Mouse (Mus musculus): ENCODE measurements around the gene Agpat3. TPM values are rescaled to one million over a fixed set of nuclear protein-coding genes. Genes with fewer than 3 reads are reported as not detected.

Gene Agpat3
- polyA plus RNA-seq, 1 experiment: 43.7 TPM

- Histone ChIP-seq H3K27ac (ENCODE audit: insufficient read depth, low read length) (no peak overlapping the region), H3K4me1 (ENCODE audit: control insufficient read depth, insufficient read depth, low read length) (no peaks in the 10 kb centered on the region), H3K4me3 (ENCODE audit: insufficient read depth, low read length) (no peak overlapping the region)
- TF ChIP-seq CTCF (IDR thresholded peaks at IDR 0.05; ENCODE audit: borderline replicate concordance, insufficient read depth, low read length): no peak
- no peak for TF ChIP-seq POLR2A (IDR thresholded peaks at IDR 0.05; ENCODE audit: low read depth, low read length)
These were observed 33.2 kb upstream of the Agpat3 start for GRCm38 (mm10) chr10:78385520-78385919.

DNA sequence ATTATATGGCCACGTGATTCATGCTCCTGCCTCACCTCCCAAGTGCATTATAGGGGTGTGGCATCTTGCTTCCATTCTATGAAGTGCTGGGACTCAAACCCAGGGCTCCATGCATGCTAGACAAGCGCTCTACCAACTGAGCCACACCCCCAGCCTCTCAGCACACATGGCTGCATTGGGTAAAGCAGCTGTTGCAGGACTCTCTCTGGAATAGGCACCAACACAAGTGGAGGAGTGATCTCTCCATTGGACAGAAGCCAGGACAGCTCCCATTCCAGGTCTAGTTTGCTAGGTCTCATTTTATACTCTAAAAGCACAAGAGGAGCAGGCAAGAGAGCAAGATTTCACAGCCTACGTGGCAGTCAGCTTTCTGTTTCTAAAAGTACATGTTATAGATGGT, 31.3 kb upstream of the Agpat3 start:
- no peak overlapping the region for H3K27ac ChIP-seq (ENCODE audit: insufficient read depth, low read length)
- TF ChIP-seq CTCF (IDR thresholded peaks at IDR 0.05; ENCODE audit: borderline replicate concordance, insufficient read depth, low read length) (no peak), POLR2A (IDR thresholded peaks at IDR 0.05; ENCODE audit: low read depth, low read length) (no peak)
- no peak overlapping the region for H3K4me3 ChIP-seq (ENCODE audit: insufficient read depth, low read length)
- H3K4me1 ChIP-seq (ENCODE audit: control insufficient read depth, insufficient read depth, low read length): no peaks in the 10 kb centered on the region

- no peak for TF ChIP-seq CTCF (IDR thresholded peaks at IDR 0.05; ENCODE audit: borderline replicate concordance, insufficient read depth, low read length)
- TF ChIP-seq POLR2A (IDR thresholded peaks at IDR 0.05; ENCODE audit: low read depth, low read length): no peak
These were observed 26.2 kb upstream of the Agpat3 start for GRCm38 (mm10) chr10:78378516-78378915.

GRCm38 (mm10) chr10:78372681-78373668, 20.7 kb upstream of the Agpat3 start:
- no peak overlapping the region for H3K27ac ChIP-seq (ENCODE audit: insufficient read depth, low read length)
- TF ChIP-seq POLR2A (IDR thresholded peaks at IDR 0.05; ENCODE audit: low read depth, low read length): no peak
- no peak for TF ChIP-seq CTCF (IDR thresholded peaks at IDR 0.05; ENCODE audit: borderline replicate concordance, insufficient read depth, low read length)

More at GRCm38 (mm10) chr10:78378516-78378915, 26.2 kb upstream of the Agpat3 start:
- H3K27ac ChIP-seq (ENCODE audit: insufficient read depth, low read length): no peak overlapping the region
- no peak overlapping the region for H3K4me3 ChIP-seq (ENCODE audit: insufficient read depth, low read length)
- H3K4me1 ChIP-seq (ENCODE audit: control insufficient read depth, insufficient read depth, low read length): no peaks in the 10 kb centered on the region

GRCm38 (mm10) chr10:78371746-78372145, 19.5 kb upstream of the Agpat3 start:
- peaks cover 3% of the 10 kb centered on the region; the same call in 1 of the 2 replicates for H3K4me1 ChIP-seq (ENCODE audit: control insufficient read depth, insufficient read depth, low read length)
- H3K4me3 ChIP-seq (ENCODE audit: insufficient read depth, low read length): no peak overlapping the region
- TF ChIP-seq CTCF (IDR thresholded peaks at IDR 0.05; ENCODE audit: borderline replicate concordance, insufficient read depth, low read length) (no peak), POLR2A (IDR thresholded peaks at IDR 0.05; ENCODE audit: low read depth, low read length) (no peak)
- no peak overlapping the region for H3K27ac ChIP-seq (ENCODE audit: insufficient read depth, low read length)

More at GRCm38 (mm10) chr10:78372681-78373668, 20.7 kb upstream of the Agpat3 start:
- H3K4me1 ChIP-seq (ENCODE audit: control insufficient read depth, insufficient read depth, low read length): no peaks in the 10 kb centered on the region
- H3K4me3 ChIP-seq (ENCODE audit: insufficient read depth, low read length): no peak overlapping the region

DNA sequence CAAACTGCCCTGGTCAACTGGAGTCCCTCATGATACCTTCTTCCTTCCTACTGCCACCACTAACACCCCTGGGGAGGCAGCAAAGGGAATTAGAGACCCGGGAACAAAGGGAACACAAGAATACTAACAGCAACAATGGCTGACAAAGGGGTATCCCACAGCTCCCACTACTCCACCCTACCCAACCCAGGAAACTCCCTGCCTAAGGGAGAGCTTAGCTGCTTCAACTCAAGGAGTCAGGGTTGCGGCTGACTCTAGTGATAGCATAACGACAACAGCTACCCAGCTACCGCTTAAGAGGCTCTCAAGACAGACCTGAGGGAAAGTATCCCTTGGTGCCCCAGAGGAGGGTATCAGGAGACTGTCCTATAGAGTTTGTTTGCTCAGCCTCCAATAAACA, 15.3 kb upstream of the Agpat3 start:
- H3K4me3 ChIP-seq (ENCODE audit: insufficient read depth, low read length): no peak overlapping the region
- peaks cover 12% of the 10 kb centered on the region; the same call in 1 of the 2 replicates for H3K4me1 ChIP-seq (ENCODE audit: control insufficient read depth, insufficient read depth, low read length)
- TF ChIP-seq POLR2A (IDR thresholded peaks at IDR 0.05; ENCODE audit: low read depth, low read length): no peak
- TF ChIP-seq CTCF (IDR thresholded peaks at IDR 0.05; ENCODE audit: borderline replicate concordance, insufficient read depth, low read length): no peak
- no peak overlapping the region for H3K27ac ChIP-seq (ENCODE audit: insufficient read depth, low read length)

DNA sequence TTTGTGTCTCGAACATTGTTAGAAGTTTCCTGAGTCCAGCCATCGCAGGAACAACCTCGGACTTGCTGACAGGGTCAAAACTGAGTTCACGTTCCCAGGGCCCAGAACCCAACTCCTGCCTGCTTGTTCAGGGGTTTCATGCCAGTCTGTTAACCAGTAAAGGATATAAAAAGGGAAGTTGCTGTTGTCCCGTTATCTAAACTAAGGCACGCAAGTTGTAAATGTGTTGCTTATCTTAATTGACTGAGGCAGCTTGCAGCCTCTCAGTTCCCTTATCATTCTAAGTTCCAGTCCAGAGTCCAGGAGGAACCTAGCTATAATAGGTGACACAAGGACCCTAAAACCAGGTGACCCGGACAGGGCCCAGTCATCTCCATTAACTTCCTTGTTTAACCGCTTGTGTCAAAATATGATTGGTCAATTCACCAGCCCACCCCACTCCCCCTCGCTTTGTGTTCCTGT, 14.6 kb upstream of the Agpat3 start:
- H3K4me3 ChIP-seq (ENCODE audit: insufficient read depth, low read length): no peak overlapping the region
- TF ChIP-seq POLR2A (IDR thresholded peaks at IDR 0.05; ENCODE audit: low read depth, low read length) (no peak), CTCF (IDR thresholded peaks at IDR 0.05; ENCODE audit: borderline replicate concordance, insufficient read depth, low read length) (no peak)

GRCm38 (mm10) chr10:78366195-78366834, 14.0 kb upstream of the Agpat3 start:
- Histone ChIP-seq H3K4me1 (ENCODE audit: control insufficient read depth, insufficient read depth, low read length) (peaks cover 12% of the 10 kb centered on the region; the same call in 1 of the 2 replicates), H3K27ac (ENCODE audit: insufficient read depth, low read length) (peak overlapping the region; percentile 15), H3K4me3 (ENCODE audit: insufficient read depth, low read length) (no peak overlapping the region)
- TF ChIP-seq CTCF (IDR thresholded peaks at IDR 0.05; ENCODE audit: borderline replicate concordance, insufficient read depth, low read length) (no peak), POLR2A (IDR thresholded peaks at IDR 0.05; ENCODE audit: low read depth, low read length) (no peak)

More for the DNA sequence above, 14.6 kb upstream of the Agpat3 start:
- Histone ChIP-seq H3K27ac (ENCODE audit: insufficient read depth, low read length) (peak overlapping the region; percentile 15), H3K4me1 (ENCODE audit: control insufficient read depth, insufficient read depth, low read length) (peaks cover 12% of the 10 kb centered on the region; the same call in 1 of the 2 replicates)

DNA sequence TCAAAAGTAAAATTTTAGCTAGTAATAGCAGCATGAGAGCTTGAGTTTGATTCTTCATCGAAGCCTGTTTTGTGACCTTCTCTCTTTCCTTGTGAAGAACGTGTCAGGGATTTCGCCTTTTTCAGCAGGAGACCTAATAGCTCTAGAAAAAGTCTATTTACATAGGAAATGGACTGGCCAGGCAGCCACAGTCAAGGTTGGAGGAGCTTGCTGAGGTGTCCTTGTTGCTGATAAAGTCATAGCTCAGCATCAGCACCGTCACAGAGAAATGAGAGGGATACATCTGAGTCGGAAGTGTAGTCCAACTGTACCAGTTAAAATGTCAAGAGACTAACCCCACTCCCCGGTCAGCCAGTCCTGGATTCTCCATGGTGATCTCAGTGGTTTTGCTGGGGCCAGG, 13.3 kb upstream of the Agpat3 start:
- Histone ChIP-seq H3K4me3 (ENCODE audit: insufficient read depth, low read length) (no peak overlapping the region), H3K4me1 (ENCODE audit: control insufficient read depth, insufficient read depth, low read length) (peaks cover 12% of the 10 kb centered on the region; the same call in 1 of the 2 replicates), H3K27ac (ENCODE audit: insufficient read depth, low read length) (no peak overlapping the region)
- no peak for TF ChIP-seq CTCF (IDR thresholded peaks at IDR 0.05; ENCODE audit: borderline replicate concordance, insufficient read depth, low read length)
- TF ChIP-seq POLR2A (IDR thresholded peaks at IDR 0.05; ENCODE audit: low read depth, low read length): no peak
